Mouse (Mus musculus) v-Abl transformed pro-B cells (cell line): ENCODE measurements at regions not wholly inside any gene's neighbourhood (a gene's known extent, or its start where the extent isn't known, plus 50 kb on each side); places are given as distances from the start of the nearest gene placed in this dataset.

Experiments used
- in situ Hi-C, 2 experiments: fragments of 400-800 bp; cut with MboI; formaldehyde crosslinking; loops; one replicate each; pipeline ENCODE4 v1.15.1; 2025; ENCODE audit not compliant: unreplicated experiment in 2 of 2

- in situ Hi-C loops, result no loop called here
Measured at GRCm38 (mm10) chr12:54333632-54334321, 130.1 kb upstream of the Egln3 start.

GRCm38 (mm10) chr12:54327483-54327882 lies 123.8 kb upstream of the Egln3 start:
- in situ Hi-C loops, result no loop called here

GRCm38 (mm10) chr12:54326571-54326970 lies 122.9 kb upstream of the Egln3 start:
- in situ Hi-C loops, result no loop called here

GRCm38 (mm10) chr12:54320533-54320932 lies 116.9 kb upstream of the Egln3 start:
- in situ Hi-C loops, result no loop called here

- in situ Hi-C loops, result no loop called here
Measured at GRCm38 (mm10) chr12:54316980-54317471, 113.4 kb upstream of the Egln3 start.

- in situ Hi-C loops, result no loop called here
Measured at GRCm38 (mm10) chr12:54316066-54316567, 112.5 kb upstream of the Egln3 start.

- in situ Hi-C loops, result no loop called here
Measured at GRCm38 (mm10) chr12:54314153-54314552, 110.5 kb upstream of the Egln3 start.

- in situ Hi-C loops, result no loop called here
Measured at GRCm38 (mm10) chr12:54313211-54313845, 109.7 kb upstream of the Egln3 start.

GRCm38 (mm10) chr12:54312522-54313210 lies 109.0 kb upstream of the Egln3 start:
- in situ Hi-C loops, result no loop called here

GRCm38 (mm10) chr12:54311896-54312521 lies 108.3 kb upstream of the Egln3 start:
- in situ Hi-C loops, result no loop called here

- in situ Hi-C loops, result no loop called here
Measured at GRCm38 (mm10) chr12:54309874-54310273, 106.2 kb upstream of the Egln3 start.

GRCm38 (mm10) chr12:54309219-54309618 lies 105.6 kb upstream of the Egln3 start:
- in situ Hi-C loops, result no loop called here

GRCm38 (mm10) chr12:54305135-54305630 lies 101.5 kb upstream of the Egln3 start:
- in situ Hi-C loops, result no loop called here

GRCm38 (mm10) chr12:54303746-54304145 lies 100.1 kb upstream of the Egln3 start:
- in situ Hi-C loops, result no loop called here

- in situ Hi-C loops, result no loop called here
Measured at GRCm38 (mm10) chr12:54299506-54299905, 95.8 kb upstream of the Egln3 start.

- in situ Hi-C loops, result no loop called here
Measured at GRCm38 (mm10) chr12:54293248-54293647, 89.6 kb upstream of the Egln3 start.

- in situ Hi-C loops, result no loop called here
Measured at GRCm38 (mm10) chr12:54290311-54290710, 86.7 kb upstream of the Egln3 start.

GRCm38 (mm10) chr12:54288747-54289146 lies 85.1 kb upstream of the Egln3 start:
- in situ Hi-C loops, result no loop called here

GRCm38 (mm10) chr12:54288041-54288502 lies 84.4 kb upstream of the Egln3 start:
- in situ Hi-C loops, result no loop called here

GRCm38 (mm10) chr12:54286911-54287819 lies 83.5 kb upstream of the Egln3 start:
- in situ Hi-C loops, result no loop called here
